Mouse (Mus musculus): Measurements from ENCODE around the gene Paxip1.

Gene Paxip1

DNA sequence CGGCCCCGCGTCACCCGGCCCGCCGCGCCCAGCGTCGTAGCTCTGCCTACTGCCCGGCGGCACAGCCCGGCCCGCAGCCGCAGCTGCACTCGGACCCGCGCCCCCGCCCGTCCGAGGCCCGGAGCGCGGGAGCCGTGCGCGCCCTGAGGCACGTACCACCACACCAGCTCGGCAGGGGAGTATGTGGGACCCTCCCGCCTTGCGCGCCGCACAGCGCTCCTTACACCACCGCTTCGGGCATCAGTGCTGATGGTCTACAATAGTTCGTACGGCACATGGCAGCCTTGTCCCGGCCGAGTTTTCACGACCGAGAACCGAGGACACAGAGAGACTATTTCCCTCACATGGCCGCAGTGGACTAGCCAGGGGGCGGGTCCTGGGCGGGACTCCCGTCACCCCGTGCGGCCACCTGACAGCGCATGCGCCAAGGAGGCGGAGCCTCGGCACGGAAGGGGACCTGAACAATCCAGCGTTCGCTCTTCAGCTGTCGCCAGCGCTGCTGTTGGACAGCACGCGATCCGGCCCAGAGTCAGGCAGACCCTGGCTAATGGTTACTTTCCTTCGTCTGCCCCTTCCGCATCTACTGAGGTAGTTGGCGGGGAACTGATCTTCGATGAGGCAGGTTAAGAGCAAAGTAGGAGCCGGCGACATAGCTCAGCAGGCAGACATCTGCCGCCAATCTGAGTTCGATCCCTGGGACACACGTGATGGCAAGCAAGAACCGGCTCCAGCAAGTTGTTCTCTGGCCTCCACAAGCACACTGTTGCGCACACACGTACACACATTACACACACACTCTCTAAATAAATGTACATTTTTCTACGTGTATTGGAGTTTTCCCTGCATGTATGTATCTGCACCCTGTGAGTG lies at the start of gene Paxip1:
Gene Paxip1 (minus strand): TSS at position 389 of the 870 bp plus-strand sequence.
- peak; percentile 91 for DNase-seq (ENCODE audit: low read depth)

DNA sequence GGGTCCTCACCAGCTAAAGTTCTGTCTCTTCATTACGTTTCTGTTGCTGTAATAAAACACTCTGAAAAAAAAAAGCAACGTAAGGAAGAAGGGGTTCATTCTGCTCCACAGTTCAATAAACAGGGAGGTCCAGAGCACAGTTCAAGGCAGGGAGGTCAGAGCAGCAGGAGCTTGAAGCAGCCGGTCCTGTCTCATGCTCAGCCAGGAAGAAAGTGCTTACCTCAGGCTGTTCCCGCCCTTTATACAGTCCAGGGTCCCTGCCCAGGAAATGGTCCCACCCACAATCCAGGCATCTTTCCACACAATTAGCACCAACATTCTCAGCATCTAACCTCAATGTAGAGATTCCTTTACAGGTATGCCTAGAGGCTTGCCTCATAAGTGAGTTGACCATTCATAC lies 46.6 kb upstream of the Paxip1 start:
- DNase-seq (ENCODE audit: low read depth): no peak

DNA sequence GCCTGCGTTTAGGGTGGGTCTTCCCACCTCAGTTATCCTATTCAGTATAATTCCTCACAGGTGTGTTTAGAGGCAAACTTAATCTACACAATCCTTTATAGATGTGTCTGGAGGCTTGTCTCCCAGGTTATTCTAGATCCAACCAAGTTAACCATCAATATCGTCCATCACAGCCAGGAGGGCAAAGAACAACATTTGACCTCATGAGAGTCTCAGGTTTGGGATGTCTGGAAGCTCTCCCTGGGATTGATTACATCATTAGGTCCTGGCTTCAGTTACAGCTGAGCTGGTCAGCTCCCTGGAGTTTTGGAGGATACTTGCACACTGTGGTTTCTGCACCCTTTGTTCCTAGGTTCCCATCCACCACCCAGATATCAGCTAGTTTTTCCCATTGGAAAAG lies 43.6 kb upstream of the Paxip1 start:
- no peak for DNase-seq (ENCODE audit: low read depth)

DNA sequence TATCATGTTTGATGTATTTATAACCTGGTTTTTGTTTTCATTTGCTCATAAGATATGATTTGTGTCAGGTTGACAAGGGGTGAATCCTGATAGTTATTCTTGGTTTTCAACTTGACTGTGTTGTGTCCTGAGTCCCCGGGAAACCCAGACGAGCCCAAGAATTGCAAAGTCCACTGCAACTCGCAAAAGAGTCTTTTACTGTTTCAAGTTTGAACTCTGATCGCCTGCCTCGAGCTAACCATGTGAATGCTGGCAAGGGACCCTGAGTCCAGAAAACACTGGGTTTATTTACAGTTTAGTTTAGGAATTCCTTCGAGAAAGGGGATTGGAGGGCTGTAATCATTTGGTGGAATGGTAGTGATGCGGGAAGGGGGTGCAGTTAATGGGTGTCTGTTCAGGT lies 36.5 kb upstream of the Paxip1 start:
- DNase-seq (ENCODE audit: low read depth): no peak

DNA sequence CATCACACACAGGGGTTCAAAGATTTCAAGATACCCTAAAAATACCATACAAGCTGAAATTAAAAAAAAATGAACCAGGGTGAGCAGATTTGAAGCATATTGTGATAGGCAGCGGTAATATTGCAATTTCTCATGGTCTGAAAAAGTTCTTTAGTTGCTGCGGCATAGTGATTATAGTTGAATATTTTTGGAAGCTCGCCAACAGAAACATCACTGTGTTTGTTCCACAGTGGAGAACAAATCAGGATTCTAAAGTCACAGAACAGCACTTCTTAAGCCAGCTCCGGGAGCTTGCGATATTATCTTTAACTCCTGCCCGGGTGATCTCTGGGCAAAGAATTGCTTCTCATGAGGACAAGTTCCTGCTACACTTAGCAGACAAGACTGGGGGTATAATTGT lies 29.7 kb upstream of the Paxip1 start:
- no peak for DNase-seq (ENCODE audit: low read depth)

DNA sequence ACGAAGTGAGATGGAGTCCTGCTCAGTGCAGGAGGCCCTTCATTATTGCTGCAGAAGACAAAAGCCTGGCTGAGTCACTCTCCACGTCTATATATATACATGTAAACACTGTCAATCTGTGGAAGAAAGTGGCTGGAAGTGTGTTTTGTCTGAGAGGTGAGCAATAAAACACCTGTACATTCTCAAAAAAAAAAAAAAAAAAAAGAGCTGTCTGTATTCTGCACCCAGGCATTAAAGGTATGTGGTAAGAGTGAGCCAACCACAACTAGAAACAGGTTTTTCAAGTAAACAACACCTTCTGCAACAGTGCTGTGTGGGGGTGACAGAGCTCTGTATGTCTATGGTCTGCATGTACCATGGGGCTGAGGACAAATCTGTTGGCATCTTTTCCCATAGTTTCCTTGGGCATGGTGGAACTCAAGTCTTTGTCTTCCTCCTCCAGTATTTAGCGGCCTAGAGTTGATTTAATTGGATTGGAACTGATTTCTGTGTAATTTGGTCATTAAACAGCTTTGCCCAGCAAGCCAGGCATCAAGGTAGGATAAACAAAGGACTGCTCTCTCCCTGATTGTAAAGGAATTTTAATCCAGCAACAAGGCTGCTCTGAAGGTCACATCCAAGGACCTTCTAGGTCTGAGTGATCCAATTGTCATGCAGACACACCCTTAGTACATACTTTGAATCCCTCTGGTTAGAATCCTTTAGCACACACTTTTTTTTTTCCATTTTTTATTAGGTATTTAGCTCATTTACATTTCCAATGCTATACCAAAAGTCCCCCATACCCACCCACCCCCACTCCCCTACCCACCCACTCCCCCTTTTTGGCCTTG lies 27.6 kb upstream of the Paxip1 start:
- DNase-seq (ENCODE audit: low read depth): no peak

DNA sequence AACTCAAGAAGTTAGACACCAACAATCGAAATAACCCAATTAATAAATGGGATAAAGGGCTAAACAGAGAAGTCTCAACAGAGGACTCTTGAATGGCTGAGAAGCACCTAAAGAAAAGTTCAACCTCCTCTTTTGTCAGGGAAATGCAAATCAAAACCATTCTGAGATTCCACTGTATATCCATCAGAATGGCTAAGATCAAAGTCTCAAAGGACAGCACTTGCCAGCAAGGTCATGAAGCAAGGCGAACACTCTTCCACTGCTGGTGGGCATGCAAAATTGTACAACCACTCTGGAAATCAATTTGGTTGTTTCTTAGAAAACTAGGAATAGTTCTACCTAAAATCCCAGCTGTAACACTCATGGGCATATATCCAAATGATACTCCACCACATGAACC lies 22.8 kb upstream of the Paxip1 start:
- no peak for DNase-seq (ENCODE audit: low read depth)

DNA sequence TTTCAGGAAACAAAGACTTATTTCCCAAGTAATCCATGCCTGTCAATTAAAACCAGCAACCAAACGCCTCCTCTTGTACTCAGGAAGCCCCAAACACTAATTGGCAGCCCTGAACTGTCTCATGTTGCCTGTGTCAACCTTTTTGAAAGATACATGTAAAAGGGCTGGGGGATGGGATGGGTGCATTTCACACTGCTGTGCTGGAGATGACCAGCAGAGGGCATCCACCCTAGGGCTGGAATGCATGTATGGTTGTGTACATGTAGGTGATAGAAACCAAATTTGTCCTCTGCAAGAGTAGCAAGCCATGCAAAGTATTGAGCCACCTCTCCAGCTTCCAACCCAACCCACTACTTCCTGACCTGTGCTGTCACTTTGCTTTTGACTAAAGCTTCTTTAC lies 2.4 kb upstream of the Paxip1 start:
- peak; percentile 62 for DNase-seq (ENCODE audit: low read depth)

DNA sequence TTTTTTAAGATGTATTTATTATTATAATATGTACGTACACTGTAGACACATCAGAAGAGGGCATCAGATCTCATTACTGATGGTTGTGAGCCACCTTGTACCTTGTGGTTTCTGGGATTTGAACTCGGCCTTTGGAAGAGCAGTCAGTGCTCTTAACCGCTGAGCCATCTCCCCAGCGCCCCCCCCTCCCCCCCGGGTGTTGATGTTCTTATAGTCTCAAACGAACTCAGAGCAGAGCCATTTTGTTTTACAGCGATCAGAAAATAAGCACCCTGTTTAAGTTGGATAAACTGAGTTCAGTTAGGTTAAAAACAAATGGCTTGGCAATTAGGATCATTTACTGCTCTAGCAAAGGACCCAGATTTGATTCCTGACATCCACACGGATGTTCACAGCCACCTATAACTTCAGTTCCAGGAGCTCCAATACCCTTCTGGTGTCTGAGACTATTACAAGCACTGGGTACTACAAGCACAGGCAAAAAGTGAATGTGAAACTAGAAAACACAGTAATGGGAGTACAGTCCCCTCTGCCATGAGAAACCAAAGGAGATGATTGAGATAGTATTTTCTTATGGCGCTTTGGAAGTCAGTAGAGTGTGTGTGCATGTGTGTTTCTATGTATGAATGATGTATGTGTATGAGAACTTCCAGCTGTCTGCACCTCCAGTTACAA lies 1.2 kb upstream of the Paxip1 start:
- no peak for DNase-seq (ENCODE audit: low read depth)

DNA sequence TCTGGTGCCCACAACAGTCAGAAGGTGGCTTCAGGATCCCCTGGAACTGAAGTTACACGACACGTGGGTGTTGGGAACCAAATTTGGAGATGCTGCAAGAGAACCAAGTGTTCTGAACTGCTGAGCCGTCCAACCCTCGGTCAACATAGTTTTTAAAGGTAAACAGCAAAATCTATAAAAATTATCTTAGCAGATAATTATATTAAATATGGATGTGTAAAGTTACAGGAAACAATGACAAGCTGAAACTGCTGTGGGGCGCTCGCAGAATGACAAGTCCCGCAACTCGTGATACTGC lies 631 bp upstream of the Paxip1 start:
- no peak for DNase-seq (ENCODE audit: low read depth)

DNA sequence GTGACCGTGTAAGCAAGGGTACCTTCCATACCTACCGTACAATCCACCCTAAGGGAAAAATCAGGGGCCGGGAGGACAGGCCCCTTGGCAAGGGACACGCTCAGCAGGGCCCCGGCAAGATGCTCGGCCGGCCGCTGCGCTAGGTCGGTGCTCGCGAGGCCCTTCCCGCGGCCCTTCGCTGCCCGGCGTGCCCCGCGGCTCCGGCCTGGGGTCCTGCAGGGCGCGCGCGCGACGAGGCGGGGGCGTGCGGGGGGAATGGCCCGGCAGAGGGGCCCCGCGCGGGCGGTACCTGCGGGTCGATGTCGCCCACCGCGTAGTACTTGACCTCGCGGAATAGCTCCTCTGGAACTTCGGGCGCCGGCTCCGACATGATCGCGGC lies 592 bp downstream of the Paxip1 start:
- peak; percentile 20 for DNase-seq (ENCODE audit: low read depth)

DNA sequence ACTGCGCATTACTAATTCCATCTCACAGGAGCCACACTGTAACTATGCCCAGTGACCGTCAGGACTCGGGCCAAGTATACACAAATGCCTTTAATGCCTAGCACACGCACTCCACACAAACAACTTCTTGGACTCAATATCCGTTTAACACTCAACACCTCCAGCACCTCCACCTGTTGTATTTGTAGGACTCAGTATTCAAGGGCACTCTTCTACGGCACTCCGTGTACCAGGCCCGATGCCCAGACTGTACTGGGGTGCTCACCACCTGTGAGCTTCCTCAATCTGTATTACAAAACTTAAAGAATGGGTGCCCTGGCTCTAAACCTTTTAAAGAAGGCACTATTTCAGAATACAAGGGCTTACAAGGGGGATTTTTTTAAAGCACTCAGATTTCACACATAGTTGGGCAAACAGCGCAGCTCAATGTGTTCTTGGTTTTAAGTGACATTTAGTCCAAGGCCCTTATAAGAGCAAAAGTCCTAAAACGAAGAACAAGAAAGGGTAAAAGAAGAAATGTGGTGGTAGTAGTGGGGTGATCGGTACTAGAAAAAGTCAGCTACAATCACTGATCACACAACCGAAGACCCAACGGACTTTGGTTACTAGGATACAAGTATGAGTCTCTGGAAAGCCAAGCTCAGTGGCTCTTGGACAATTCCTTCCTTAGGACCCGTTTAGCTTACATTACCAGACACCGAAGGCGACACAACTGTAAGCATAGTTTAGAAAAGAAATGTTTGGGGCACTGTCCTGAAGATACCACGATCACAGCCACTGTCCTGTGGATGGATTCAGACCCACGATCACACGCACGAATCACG lies 1.2 kb downstream of the Paxip1 start:
- DNase-seq (ENCODE audit: low read depth): no peak

DNA sequence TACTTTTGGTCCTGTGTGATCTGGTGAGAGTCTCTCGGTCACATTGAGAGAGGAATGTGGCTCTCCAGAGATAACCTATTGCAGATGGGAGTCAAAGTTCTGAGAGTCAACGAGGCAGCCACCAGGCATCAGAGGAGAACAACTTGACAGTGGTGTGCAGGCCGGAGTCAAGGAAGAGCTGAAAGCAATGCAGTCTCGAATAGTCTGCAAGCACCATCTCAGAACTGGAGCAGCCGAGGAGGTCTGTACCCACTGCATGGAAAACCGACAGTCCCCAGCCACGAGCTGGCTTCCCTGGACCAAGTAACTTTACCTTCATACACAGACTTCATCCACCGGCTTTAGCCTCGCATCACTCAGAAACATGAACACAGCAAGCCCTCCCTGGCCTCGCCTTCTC lies 1.9 kb downstream of the Paxip1 start:
- DNase-seq (ENCODE audit: low read depth): no peak

DNA sequence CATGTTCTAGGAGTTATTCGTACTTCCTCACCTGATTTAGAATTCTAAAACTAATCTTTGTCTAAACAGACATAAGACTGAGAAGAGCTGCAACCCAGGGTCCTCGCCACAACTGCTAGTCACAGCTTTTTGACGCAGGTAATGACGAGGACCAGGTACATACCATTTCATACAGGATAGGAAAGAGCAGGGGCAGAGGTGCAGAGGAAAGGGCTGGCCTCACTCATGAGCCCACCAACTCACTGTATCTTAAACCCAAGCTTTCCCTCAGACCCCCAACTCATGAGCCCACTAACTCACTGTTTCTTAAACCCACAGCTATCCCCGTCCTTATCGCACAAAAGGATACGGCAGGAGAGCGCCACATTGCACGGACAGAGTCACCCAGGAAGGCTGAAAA lies 8.1 kb downstream of the Paxip1 start:
- DNase-seq (ENCODE audit: low read depth): no peak

DNA sequence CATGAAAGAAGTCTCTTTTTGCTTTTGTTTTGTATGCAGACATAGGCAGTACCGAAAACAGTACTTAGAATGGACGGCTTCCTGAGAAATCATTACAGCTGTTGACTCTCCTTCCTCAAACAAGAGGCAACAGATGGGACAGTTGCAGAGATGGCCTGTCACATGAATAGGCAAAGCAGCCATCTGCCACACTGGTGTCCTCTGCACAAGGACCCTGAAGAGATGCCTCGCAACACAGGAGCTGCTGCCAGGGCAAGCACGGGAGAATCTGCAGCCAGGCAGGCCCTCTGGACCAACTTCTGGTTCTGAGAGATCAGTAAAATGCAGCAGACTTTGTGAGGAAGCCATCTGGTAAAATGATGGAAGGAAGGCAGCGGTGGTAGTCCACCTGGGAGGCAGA lies 23.5 kb downstream of the Paxip1 start:
- no peak for DNase-seq (ENCODE audit: low read depth)

DNA sequence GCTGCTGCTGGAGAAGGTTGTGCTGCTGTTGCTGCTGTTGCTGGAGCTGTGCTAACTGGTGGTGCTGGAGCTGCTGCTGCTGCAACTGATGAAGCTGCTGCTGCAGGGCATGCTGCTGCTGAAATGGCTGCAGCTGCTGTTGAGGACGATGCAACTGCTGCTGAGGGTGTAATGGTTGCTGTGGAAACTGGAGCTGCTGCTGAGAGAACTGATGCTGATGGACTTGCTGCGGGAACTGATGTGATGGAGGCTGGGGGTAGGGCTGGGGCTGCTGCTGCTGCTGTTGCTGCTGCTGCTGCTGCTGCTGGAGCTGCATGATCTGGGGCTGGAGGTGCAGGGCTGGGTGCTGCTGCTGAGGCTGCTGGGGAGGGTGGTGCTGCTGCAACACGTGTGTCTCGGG lies 25.7 kb downstream of the Paxip1 start:
- no peak for DNase-seq (ENCODE audit: low read depth)

DNA sequence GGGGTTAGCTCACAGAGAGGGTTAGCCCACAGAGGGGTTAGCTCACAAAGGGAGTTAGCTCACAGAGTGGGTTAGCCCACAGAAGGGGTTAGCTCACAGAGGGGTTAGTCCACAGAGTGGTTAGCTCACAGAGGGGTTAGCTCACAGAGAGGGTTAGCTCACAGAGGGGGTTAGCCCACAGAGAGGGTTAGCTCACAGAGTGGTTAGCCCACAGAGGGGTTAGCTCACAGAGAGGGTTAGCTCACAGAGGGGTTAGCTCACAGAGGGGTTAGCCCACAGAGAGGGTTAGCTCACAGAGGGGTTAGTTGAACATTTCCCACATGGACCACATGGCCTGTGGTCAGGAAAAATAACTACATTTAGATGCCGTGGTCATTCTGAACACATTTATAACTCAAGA lies 46.5 kb downstream of the Paxip1 start:
- no peak for DNase-seq (ENCODE audit: low read depth)

DNA sequence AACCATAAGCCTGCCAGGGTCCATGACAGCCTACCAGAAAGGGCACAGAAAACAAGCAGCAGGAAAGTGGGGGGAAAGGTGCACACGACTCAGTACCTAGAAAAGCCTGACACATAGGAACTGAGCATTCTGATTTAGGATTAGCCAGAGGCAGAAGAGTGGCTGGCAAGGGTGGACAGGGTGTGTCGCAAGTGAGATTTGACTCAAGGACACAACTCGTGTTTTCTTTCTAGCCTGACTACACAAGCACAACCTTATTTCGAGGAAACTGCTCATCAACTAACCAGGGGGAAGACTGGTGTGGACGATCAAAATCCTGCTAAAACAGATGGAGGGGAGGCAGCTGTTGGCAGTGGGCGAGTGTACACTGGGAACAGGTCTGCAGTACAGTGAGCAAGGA lies 52.3 kb downstream of the Paxip1 start:
- DNase-seq (ENCODE audit: low read depth): no peak

DNA sequence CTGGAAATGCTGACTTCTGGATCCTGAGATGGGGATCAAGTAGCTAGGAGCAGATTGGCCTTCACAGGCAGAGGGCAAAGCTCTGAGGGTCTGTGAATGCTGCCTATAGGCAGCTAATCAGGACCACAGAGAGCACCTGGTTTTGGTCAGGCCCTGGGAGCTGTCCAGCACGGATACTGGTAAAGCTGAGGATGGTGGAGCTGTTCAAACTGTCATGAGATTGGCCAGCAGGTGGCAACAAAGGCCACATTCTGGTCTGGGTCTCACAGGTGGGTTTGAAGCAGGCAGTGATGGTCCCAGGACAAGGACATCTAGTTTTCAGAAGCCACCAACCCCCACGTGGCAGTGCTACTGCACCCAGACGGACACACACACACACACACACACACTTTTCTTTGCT lies 54.3 kb downstream of the Paxip1 start:
- peak; percentile 39 for DNase-seq (ENCODE audit: low read depth)

DNA sequence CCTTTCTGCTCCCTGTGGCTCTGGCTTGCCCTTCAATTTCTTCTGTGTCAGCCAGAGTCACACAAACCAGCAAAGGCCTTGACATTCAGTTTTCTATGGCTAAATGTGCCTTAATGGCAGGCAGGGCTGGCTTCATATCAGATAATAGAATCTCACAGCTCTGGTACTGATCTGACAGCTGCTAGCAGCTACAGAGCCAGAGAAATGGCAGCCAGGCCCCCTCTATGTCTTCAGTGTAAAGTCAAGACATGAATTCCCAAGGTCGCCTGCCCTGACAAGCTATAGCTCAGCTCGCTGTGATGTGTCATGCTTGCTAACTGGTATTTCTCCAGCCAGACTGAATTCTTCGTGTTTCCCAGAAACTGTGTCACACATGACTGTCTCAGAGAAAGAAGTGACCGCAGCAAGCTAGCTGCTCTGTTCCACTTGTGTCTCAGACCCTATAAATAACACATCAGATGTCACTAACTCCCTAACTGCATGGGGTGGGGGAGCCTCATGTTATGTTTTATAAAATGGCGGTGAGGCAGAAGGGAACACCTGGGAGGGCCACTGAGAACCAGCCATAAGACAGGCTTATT lies 59.1 kb downstream of the Paxip1 start:
- DNase-seq (ENCODE audit: low read depth): no peak

DNA sequence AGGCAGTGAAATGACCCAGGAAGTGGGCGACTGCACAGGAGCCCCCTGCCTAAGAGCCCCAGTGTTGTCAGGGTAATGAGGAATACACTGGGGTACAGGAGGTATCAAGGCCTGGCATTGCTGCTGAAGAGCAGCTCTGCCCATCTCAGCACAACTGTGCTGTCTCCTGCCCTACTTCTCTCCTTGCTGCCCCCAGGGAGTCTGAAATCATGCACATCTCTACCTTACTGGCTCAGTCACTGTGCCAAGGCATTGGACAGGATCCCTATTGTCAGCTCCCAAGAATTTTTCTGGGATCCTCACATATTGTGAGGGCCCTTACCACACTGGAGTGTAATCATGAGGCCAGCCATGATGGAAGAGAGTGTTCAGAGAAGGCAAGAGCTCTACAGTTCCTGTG lies 60.1 kb downstream of the Paxip1 start:
- no peak for DNase-seq (ENCODE audit: low read depth)

DNA sequence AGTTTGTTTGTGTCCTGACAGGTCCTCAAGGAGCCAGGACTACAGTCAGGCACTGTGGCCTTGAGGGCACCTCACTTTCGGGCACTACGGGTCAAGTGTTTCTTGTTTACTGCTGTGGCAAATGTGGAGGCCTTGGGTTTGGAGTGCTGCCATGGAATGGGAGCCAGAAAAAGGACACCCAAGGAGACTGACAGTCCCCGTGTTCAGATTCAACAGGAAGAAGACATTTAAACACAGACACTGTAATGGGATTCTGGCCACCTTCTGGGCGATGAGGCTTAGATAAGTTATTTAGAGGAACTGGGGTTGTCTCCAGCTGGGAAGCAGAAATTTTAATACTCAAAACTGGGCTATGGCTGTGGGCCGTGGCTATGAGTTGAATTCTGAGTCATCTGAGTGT lies 60.8 kb downstream of the Paxip1 start:
- DNase-seq (ENCODE audit: low read depth): no peak

Measured in c-Kit-positive CD71-negative TER-119-negative erythroid progenitor cells, embryonic 14.5 days (primary cell).